Mouse (Mus musculus) embryonic fibroblast, embryonic 13.5 days (primary cell): ENCODE data around the gene Pink1.

Source experiments
- CTCF ChIP-seq: IDR thresholded peaks from 2 replicates; pipeline ENCODE4 v1.5.1; 2011; ENCODE audit warnings: mild to moderate bottlenecking, control low read depth, low read length, moderate library complexity, borderline replicate concordance; ENCODE audit not compliant: insufficient read depth
- POLR2A ChIP-seq: IDR thresholded peaks from 2 replicates; pipeline ENCODE4 v1.6.1; 2011; ENCODE audit warnings: low read depth, mild to moderate bottlenecking, control low read depth, low read length, moderate library complexity

- TF ChIP-seq CTCF (no peak), POLR2A (no peak)
Observed at GRCm38 (mm10) chr4:138355496-138355895, 29.4 kb upstream of the Pink1 start.
